Mouse (Mus musculus) heart, adult 8-10 months (tissue): Measurements from ENCODE around the gene Map4. TPM values are rescaled to one million over a fixed set of nuclear protein-coding genes. Genes with fewer than 3 reads are reported as not detected.
A peak's percentile ranks its signal among the peaks of the same experiment; 100 is the strongest.
"Not testable (repeated sequence)": the region's sequence is repeated elsewhere in the genome, so short reads cannot be mapped to it uniquely, and the experiment has no call there.

Experiments used
- DNase-seq: peaks from one replicate; pipeline ENCODE4 v3.0.0; 2022; ENCODE audit warnings: low spot score
- total RNA-seq, 4 experiments: library from RNA; stranded (reverse); gene quantifications; 2 replicates each; pipeline ENCODE4 v1.2.4; 2022

Gene Map4
- total RNA-seq, 4 experiments from 2014 or later, result 319 to 422 (median 395) TPM

DNA sequence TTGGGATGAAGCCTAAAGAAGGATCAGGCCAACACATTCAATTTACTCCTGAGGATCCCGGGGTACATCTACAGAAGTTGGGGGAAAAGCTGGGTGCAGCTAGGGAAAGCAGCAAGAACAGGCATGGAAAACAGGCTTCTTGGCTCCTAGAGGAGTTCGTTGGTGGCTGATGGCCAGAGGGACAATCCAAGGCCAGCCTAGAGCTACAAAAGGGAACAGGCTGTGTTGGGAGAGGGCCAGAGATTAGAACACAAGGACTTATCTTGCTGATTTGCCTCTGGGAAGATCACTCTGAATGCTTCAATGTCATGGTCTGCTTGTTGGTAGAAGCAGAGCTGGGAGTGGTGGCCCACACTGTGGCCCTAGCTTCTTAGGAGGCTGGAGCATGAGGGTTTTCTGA lies 13.3 kb upstream of the Map4 start:
- DNase-seq, result peak; percentile 76

DNA sequence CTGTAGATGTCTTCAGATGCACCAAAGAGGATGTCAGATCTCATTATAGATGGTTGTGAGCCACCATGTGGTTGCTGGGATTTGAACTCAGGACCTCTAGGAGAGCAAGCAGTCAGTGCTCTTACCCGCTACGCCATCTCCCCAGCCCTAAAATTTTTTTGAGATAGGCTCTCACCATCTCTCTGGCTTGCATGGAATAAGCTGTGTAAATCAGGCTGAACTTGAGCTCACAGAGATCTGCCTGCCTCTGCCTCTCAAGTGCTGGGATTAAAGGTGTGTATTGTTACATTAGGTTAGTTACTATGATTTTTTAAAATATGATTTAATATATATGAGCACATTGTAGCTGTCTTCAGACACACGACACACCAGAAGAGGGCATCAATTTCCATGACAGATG lies 2.1 kb upstream of the Map4 start:
- DNase-seq, result no peak

DNA sequence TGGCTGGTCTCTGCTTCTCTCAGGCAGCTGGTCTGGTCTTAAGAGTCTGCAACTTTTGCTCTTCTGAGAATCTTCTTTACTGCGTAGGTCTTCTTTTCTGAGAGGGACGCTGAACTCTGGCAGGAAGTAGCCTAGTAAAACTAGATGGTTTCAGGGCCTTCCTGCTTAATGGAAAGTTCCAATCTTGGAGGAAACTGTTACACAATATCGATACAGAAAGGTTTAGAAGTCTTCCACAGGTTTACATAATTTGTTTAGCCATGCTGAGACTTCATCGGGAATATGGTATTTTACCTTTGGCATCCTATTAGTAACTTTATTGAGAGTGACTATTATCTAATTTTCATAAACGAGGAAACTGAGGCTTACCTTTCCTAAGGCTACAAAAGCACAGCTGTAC lies 1.2 kb upstream of the Map4 start:
- DNase-seq, result no peak

DNA sequence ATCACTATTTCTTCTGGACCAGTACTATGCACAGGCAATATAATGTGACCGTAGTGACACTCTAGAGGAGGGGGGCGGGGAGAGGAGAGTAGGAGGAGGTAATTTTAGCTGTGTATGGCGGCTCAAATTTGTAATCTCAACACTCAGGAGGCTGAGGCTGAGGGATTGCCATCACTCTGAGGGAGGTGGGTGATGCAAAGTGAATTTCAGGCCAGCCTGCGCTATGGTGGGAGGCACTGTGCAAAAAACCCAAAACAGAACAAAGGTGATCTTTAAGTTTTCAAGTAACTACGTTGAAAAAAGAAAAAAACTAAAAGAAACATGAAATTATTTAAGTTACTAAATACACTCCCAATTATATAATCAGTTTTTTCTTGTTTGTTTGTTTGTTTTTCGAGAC lies 508 bp upstream of the Map4 start:
- no peak for DNase-seq

DNA sequence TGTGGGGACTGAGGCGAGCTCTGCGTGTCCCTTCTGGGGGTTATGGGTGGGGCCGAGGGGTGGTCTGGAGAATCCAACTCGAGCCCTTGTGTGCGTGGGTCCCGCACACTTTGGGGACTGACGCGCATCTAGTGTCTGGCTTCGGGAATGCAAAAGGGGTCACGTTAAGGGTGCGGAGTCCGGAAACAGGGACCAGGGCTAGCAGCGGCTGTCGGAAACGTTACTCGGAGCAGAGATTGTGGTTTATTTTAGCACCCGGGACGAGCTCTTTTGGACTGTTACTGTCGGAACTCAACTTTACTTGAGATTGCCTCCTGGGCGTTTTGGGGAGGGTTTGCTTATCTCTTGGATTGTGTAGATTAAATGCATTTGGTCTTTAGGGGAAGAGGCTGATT lies 1.1 kb downstream of the Map4 start:
- peak; percentile 34 for DNase-seq

DNA sequence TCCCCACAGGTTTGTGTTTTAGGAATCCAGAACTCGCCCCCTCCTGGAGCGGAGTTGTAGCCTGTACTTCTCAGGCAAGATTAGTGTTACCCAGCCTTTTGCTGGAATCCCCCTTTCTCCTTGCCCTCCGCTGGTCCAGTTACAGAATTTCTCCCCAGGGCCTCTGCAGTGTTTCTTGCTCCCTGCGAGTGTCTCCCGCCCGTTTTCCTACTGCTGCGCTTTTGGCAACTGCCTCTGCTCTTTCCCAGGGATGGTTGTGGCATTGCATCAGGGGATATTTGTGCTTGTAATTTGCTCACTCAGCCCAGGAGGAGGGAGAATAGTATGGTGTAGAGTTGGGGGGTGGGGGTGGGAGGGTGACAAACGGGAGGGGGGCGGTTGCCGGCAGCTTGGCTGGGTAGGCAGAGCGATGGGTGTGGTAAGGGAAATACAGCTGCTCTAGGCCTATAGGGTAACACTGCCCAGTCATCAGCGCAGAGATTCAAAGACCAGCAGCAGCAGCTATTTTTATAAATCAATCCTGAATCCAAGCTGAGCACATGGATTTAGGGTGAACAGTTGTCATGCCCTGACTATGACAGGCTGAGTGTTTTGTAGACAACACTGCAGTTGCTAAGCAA lies 1.6 kb downstream of the Map4 start:
- peak; percentile 67 for DNase-seq

DNA sequence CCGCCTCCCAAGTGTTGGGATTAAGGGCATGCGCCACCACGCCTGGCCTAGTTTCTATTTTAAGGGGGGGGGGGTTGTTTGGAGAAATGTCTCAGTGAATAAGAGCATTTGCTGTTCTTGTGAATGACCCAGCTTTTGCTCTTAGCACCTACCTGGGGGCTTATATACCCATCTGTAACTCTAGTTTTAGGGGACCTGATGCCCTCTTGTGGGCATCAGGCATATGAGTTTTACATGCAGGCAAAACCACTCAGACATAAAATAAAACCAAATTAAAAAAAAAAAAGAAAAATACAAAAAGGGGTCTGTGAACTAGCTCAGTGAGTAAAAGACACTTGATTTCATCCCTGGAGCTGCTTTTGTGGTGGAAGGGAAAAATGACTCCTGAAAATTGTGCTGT lies 8.1 kb downstream of the Map4 start:
- DNase-seq, result no peak

DNA sequence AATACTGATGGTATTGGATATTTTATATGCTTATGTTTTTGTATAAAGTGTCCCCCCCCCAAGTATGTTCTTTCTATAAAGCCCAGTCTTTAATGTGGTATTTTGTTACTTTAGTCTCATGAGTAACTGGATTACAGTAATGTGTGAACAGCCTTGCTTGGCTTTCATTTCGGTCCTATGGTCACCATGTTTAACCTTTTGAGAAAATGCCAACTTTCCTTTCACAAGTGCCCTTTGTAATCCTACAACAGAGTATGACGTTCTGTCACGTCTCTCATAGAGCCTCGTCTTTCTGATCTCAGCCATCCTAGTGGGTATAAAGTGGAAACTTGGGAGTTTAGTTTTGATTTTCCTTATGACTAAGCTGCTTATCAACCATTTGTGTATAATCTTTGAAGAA lies 11.5 kb downstream of the Map4 start:
- no peak for DNase-seq

DNA sequence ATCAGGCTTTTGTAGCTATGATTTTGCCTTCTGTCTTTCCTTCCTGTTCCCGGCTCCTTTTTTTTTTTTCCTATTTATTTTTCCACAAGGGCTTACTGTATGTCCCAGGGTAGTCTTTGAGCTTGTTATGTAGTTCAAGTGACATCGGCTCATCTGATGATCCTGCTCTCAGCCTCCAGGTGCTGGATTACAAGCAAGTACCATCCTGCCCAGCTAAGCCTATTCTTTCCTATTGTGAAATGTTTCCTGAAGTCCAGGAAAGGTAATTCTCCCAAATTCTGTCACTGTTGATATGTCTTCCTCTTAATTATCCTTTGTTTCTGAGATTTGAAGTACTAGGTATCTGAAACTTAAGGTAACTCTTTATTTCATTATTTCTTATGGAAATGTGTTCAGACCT lies 13.5 kb downstream of the Map4 start:
- no peak for DNase-seq

DNA sequence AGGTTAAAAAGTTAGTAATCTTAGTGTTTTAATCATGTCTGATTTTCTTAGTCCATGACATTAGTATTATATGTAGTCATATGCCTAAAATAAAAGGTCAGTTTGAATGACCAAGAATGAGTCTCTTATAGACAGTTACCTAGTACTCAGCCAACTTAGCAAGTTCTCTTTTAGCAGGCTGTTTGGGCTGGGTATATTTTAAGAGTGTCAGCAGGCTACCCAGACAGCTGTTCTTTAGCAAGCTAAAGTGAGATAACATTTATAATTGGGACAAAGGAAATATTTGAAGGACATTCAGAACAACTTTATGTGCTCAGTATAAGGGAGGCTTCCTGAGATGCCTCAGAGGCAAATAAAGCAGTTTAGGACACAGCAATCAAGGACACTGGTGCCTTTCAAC lies 17.3 kb downstream of the Map4 start:
- DNase-seq, result peak; percentile 27

DNA sequence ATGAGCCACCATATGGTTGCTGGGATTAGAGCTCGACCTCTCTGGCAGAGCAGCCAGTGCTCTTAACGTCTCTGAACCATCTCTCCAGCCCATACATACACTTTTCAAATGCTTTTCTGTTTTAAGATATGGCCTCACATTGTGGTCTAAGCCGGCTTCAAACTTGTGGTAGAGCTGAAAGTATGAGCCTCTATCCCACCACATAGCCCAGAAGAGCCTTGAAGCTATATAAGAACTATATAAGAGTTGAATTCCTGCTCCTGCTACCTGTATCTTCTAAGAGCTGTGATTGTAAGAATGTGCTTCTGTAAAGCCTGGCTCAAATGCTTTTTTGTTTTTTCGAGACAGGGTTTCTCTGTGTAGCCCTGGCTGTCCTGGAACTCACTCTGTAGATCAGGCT lies 18.5 kb downstream of the Map4 start:
- DNase-seq, result no peak

DNA sequence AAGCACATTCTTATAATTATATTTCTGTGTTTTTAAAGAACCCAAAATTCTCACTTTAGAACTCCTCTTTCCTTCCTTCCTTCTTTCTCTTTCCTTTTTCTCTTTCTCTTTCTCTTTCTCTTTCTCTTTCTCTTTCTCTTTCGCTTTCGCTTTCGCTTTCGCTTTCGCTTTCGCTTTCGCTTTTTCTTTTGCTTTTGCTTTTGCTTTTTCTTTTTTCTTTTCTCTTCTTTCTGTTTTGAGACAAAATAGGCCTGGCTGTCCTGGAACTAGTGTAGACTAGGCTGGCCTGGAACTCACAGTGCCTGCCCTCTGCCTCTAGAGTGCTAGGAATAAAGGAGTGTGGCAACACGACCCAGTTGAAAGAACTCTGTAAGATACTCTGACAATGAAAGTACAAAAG lies 22.3 kb downstream of the Map4 start:
- DNase-seq, result no peak

DNA sequence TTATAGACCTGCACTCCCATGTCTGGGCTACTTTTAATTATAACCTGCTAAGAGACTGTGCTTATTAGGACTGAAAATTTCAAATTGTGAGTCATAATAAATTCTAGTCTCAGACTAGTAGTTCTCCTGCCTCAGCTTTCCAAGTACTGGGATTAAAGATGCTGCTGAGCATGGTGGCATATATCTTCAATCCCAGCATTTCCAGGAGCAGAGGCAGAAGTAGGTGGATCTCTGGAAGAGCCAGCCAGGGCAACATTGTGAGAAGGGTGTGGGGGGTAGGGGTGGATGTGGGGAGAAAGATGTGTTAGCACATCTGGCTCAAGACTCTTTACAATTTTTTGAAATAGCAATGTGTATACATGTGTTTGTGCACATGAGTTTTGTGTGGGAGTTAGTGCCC lies 23.4 kb downstream of the Map4 start:
- no peak for DNase-seq

DNA sequence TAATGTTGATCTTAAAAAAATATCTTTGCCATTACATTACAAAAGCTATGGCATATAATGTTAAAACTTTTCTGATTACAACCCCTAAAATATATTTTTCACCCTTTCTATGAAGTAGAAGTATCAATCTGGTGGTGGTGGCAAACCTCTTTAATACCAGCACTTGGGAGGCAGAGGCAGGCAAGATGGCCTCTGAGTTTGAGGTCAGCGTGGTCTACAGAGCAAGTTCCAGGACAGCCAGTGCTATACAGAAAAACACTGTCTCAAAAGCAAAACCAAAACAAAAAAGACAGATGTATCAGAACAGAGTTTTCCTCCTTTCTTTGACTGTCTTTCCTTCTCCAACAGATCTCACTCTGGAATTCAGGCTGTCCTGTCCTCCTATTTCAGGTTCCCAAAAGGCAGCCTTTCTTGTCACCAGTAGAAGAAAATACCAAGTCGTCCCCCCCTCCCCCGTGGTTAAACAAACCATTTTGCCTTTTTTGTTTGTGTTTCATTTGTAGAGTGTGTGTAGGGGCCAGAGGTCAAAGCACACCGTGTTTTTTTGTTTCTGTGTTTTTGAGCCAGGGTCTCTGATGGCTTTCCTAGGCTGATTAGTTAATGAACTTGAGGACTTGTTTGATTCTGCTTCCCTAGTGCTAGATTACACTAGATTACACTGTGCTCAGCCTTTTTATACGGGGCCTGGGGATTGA lies 28.3 kb downstream of the Map4 start:
- DNase-seq, result no peak

DNA sequence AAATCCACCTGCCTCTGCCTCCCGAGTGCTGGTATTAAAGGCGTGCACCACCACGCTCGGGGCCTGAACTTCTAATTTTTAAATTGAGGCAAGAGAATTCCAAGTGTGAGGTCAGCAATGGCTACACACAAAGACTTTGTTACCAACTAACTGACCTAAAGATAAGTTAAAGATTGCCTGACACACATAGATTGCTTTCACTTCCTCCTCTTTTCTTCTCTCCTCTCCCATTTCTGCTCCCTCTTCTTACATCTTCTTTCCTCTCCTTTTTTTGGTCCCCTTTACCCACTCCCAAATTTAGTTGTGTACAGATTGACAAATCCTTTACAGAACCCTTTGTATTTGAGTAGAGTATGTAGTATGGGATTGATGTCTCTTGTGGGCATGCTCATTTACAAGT lies 29.3 kb downstream of the Map4 start:
- no peak for DNase-seq

DNA sequence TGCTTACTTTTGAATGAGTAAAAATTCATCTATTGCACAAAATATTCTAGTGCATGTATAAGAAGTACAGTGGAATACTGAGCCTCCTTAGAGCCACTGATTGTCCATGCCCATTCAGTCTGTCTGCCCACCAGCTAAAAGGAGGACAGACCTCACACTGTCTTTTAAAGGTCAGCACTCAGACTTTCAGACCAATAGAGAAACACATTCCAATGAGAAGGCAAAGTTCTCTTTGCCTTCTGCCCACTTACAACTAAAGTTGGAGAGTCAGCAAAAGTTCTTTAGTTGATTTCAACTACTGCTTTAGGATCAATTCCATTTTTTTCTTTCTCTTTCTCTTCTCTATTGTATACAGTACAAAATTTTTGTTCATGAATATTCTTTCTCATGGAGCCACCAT lies 33.5 kb downstream of the Map4 start:
- no peak for DNase-seq

DNA sequence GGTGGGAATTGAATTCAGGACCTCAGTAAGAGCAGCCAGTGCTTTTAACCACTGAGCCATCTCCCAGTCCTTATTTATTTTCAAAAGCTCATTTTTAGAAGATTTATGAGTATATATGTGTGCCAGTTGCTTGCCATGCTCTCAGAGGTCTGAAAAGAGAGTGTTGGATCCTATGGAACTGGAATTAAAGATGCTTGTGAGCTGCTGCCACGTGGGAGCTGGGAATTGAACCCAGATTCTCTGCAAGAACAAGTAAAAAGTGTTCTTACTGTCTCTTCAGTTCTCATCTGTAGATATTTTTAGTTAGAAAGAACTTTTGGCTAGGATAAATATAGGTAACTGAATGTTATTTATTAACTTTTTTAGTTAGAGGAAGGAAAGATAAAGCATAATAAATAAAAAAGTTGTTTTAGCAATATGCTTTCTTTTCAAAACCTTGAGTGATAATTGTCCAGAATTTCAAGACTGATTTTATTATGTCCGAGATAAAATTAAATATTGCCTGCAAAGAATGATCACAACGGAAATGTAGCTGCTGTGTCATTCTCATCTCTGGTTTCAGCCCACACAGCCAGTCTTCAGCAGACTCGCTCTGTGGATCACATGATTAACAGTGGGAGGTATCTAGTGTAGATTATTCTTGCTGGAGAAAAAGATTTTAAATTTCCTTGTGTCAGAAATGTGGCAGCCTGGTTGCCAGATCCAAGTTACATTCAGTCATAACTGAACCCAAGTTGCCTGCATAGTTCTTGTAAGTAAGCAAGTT lies 37.3 kb downstream of the Map4 start:
- no peak for DNase-seq

DNA sequence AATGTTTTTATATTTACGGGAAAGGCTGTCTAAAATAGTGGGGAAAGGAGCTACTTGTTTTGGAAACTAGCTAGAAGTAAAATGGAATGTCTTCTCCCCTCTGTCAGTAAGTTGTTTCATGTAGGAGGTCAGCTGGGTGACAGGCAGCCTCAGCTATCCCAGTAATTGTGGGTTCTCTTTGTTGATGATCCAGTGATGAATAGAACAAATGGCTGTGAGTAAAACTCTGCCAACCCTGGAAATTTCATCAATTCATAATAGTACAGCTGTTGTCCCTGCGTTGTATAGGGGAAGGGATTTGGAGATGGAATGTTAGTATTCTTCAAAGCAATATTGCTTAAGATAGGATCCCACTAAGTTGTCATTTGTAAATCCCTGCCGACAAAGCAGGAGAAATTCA lies 37.9 kb downstream of the Map4 start:
- DNase-seq, result no peak

DNA sequence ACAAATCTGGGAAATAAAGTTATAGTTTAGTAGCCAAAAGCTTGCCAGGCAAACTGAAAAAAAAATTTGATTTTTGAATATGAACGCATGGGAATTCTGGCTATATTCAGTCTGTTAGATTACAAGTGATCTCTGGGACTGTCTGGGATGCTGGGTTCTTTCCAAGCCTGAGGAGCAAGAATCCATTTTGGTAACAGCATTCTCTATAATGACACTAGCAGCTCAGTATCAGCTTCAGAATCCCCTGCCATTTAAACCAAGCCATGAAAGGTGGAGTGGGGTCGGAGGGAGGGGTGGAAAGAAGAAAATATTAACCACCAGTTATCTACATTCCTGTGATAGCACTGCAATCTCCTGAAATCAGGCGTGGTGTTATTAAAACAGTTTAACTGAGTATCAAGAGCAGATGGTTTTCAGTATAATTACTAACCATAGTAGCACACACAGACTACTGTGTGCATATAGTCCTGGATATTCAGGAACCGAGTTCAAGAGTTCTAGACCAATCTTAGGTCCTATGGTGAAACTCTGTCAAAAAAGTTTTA lies 38.6 kb downstream of the Map4 start:
- DNase-seq, result no peak

DNA sequence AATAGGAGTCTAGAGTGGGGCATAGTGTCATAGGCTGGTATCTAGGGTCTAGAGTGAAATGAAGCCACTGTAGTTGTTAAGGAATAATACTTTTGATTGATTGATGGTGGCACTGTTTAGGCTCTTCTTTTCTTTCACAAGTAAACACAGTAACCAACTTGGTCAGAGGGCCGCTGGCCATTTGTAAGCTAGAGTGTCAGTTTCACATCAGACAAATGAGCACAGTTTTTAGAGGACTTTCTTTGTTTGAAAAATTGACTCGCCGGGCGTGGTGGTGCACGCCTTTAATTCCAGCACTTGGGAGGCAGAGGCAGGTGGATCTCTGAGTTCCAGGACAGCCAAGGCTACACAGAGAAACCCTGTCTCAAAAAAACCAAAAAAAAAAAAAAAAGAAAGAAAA lies 40.5 kb downstream of the Map4 start:
- DNase-seq, result not testable (repeated sequence)

DNA sequence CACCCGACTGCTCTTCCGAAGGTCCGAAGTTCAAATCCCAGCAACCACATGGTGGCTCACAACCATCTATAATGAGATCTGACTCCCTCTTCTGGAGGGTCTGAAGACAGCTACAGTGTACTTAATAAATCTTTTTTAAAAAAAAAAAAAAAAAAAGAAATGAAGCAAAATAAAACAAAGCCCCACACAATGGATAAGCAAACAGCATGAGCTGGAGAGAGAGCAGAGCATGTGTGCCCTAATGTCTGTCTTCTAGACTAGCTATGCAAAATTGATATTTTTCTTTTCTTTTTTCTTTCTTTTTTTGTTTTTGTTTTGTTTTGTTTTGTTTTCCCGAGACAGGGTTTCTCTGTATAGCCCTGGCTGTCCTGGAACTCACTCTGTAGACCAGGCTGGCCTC lies 49.0 kb downstream of the Map4 start:
- DNase-seq, result not testable (repeated sequence)

DNA sequence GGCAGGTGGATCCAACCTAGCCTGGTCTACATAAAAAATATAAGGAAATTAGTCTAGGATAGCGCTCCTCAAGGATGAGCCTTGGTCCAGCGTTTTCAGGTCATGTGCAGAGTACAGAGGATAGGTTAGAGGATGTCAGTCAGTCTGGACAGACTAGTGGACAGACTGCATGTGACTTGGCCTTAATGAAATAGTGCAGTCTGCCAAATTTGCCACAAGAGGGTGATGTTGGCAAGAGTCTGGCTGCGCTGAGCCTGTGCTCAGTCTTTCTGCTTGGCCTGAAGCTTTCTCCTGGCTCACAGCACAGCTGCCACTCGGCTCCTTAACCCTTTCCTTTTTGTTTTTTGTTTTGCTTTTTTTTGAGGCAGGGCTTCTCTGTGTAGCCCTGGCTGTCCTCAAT lies 54.2 kb downstream of the Map4 start:
- peak; percentile 76 for DNase-seq

DNA sequence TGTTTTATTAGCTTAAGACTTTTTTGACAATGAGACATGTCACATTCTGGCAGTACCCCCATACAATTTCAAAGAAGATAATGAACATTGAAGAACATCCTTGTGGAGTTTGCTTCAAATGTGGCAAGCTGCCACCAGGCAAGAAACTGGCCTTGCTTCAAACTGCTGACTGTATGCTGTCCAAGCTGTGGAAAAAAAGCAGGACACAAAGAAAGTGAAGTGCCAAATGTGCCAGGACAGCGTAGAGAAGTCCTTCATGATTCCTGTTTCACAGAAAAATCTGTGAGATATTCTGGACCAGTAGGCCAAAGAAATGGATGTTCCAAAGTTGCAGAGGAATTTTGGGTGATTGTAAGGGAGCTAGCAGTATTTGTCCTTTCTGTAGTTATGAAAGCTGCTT lies 57.8 kb downstream of the Map4 start:
- DNase-seq, result peak; percentile 59
